Mouse (Mus musculus): ENCODE measurements around the gene Lmntd2.

DNA sequence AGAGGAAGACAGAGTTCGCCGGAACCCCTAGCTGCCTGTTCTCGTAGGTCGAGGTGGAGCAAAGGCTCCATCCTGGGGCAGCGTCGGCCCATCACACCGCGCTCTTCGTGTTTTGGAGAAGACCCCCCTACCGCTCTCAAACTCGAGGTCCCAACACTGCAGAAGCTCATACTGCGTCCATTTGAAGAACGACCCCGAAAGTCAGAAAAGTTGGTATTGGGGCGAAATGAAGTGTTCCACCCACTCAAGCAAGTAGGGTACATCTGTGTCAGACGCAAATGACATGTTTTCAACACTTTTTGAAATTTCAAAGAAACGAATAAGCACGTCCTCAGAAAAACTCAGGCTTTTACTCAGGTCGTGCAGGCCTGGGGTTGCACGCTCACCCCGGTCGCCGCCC, 19.5 kb downstream of the Lmntd2 start:
- no peak for TF ChIP-seq POLR2A (IDR thresholded peaks at IDR 0.05; ENCODE audit: low read depth, low read length)
- no peak for TF ChIP-seq CTCF (conservative IDR thresholded peaks at IDR 0.05; ENCODE audit: insufficient read depth, insufficient read length, low read depth, low read length)

Data from kidney, adult 2 months (tissue).